Mouse (Mus musculus): Measurements from ENCODE around the gene Csnk1g1.

Csnk1g1 gene

DNA sequence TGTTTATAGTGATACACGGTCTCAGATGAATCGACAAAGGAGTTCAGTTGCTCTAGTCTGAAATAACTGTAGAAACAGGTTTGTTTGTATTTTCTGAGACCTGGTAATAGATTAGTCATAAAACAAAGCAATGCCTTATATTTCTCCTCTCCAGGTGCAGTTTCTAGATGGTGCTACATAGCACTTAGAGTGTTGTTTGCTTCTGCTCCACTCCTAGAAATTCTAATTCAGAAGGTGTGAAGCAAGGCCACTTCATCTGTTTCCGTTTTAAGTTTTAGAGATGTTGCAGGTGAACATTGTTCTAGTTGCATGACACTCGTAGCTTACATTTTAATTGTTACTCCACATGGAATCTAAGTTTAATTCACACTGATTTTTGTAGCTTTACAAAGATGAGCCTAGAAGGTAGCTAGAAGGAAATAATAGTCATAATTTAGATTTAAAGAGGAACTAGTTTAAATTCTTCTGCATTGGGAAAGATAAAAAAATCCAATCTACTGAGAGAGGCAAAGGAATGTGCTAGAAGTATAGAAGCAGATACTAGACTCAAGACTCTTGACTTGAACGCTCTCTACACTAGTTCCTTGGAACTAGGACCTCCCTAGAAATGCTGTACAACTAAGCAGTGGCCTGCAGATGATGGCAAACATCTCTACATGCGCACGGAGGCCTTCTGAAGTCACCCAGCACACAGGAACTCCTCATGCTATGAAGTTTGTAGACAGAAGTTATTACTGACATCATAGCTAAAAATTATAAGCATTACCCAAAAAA, 87.1 kb downstream of the Csnk1g1 start:
- in situ Hi-C loops (cut with MboI), result no loop called here

DNA sequence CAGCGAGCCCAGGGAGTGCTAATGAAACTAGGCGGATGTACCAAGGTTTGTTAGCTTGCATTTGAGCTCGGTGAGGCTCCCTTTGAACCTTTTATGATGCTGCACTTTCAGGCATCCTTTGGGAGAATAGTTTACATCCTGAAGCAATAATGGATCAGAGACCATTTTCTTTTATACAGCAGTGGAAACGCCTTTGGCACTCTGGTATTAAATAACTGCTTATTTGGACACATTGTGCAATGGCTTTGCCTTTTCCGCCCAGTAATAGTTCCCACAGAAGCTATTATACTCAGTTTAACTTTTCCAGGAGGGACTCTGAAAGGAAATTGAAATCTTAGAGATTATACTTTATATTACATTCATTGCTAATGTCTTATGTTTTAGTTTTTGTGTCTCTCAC, 90.2 kb downstream of the Csnk1g1 start:
- in situ Hi-C loops (cut with MboI), result no loop called here

DNA sequence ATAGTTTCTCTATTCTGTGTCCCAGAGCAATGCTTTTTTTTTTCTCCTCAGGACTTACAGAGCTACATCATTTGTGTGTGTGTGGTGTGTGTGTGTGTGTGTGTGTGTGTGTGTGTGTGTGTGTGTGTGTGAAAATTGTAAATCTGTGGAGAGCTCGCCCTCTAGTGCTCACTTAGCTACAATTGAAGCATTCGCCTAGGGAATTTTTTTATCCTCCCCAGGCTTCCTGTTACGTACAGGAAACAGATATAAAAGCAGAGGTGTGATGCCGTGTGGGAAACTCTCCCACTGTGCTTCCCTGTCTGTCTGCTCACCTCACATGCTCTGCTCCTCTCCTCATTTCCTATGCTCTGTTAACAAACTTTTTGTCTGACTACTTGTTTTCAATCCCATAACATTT, 95.7 kb downstream of the Csnk1g1 start:
- in situ Hi-C loops (cut with MboI), result no loop called here

DNA sequence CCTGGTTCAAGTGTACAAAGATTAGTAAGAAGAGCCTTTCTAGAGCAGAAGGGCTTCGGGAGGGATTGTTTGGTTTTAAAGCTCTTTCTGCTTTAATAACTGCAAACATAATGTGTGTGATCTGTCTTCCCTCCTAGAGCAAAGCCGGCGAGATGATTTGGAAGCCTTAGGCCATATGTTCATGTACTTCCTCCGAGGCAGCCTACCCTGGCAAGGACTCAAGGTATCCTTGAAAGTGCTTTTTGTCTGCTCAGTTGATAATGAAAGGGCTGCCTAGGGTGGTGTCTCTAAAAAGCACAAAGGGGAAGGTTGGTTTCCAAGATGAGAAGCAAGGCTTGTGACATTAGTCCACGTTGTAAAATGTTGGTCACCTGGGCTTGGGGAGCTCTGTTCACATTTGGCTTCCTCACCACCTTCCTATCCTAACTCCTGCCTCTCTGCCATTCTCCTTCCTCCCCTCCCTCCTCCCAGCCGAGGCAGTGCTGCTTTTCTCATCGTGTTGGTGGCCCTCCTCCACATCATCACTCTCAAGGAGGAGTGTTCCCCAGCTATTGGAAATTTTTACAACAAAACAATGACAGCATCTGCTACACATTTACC, 99.0 kb downstream of the Csnk1g1 start:
- in situ Hi-C loops (cut with MboI), result no loop called here

DNA sequence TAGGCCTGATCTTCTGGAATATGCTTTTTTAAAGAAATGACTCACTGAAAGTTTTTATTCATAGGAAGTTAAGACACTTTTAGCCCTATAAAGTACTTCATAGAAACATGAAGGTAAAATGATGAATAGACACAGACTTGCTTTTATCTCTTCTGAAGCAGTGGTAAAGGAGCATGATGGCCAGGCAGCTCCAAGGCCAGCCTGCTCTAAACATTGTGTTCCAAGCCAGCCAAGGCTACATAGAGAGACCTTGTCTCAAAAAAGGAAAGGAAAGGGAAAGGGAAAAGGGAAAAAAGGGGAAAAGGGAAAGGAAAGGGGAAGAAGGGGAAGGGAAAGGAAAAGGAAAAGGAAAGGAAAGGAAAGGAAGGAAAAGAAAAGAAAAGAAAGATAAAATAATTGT, 111.9 kb downstream of the Csnk1g1 start:
- in situ Hi-C loops (cut with MboI), result no loop called here

DNA sequence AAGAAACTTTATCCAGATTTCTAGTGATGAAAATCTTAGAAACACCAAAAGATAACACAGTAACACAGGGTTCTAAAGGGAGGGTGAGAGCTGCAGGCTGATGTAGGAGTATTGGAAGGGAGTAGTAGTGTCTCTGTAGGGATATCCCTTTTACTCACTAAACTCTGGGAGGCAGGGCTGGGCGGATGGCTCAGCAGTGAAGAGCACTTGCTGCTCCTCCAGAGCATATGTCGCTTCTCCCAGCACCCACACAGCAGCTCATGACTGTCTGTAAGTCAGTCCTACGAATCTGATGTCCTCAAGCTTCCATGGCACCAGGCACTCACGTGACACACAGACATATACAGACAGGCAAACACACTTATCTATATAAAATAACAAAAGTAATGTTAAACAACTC, 129.4 kb downstream of the Csnk1g1 start:
- in situ Hi-C loops (cut with MboI), result no loop called here

DNA sequence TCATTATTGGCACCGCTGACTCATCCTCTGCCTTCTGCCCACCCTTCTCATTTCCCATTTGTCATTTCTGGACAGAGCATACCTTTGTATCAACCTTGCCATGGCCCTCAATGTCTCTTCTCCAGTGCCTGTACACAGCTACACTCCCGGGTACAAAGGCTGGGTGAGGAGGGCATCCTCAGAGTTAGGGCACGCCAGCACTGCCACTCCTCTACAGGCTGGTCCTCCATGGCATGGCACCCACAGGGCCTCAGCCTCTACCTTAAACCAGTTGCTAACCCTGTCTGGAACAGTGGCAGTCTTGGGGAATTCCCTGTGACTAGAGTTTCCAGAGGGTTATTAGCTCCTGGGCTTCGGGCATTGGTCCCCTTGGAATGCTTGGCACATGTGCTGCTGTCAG, 129.9 kb downstream of the Csnk1g1 start:
- in situ Hi-C loops (cut with MboI), result no loop called here

DNA sequence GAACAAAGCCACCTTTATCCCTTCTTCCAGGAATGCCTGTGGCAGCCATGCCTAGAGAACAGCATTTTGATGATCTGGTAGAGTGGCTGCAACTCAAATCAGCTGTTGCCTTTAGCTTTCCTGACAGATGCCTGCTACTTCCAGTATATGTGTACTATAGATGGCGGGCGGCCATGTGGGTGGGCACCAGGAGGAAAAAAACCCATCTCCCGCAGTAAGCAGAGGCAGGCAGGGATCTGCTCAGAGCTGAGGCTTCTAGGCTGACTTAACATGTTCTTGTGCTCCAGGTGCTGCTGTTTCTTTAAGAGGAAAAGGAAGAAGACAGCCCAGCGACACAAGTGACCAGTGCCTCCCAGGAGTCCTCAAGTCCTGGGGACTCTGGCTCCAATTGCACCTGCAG, 130.6 kb downstream of the Csnk1g1 start:
- in situ Hi-C loops (cut with MboI), result no loop called here

DNA sequence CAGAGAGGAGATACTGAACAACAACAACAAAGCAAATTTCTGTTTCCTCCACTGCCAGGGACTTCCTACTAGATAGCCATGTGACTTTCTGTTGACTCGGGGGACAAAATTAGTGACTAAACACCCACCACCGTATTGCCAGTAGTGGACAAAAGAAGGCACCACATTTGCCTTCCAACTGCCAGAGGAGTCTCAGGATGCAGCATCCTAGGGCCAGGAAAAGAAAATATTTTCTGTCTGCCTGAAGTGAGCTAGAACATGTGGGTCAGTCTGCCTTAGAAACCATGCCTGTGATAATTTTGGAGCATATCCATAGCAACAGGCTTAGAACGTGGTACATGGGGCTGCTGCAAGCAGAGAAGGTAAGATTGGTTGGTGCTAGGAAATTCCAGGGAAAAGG, 132.1 kb downstream of the Csnk1g1 start:
- in situ Hi-C loops (cut with MboI), result no loop called here

DNA sequence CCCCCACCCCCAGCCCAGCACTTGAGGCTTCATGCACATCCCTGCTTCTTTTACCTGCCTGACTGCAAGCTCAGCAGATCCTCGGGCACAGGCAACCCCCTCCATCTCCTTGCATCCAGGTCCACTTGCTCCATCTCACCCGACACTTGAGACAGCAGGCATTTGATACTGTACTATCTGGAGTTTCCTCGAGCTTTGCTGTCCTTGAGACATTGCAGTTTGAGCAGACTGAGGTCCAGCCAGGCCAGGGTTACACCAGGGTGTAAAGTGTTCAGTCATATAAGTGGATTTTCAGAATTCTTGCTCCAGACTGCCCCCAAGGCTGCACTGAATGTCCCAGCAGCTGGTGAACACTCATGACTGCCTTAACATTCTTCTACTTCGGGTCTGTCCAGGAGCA, 133.6 kb downstream of the Csnk1g1 start:
- in situ Hi-C loops (cut with MboI), result no loop called here

DNA sequence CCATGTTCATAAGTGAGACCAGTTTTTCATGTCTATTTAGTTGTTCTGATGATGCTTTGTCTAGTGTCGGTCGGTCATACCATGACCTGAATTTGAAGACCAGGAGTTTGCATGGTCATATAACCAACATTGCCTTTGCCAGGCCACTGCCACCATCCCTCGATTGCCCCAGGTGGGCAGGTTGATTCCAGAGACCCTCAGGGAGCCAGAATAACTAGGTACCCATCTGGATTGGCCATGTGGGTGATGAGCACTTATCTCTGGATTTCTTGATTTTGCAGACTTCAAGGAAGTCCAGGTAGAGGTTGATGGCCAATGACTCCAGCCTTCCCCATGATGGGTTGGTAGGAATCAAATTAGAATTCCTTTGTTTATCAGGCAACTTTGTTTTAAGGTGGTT, 134.5 kb downstream of the Csnk1g1 start:
- in situ Hi-C loops (cut with MboI), result no loop called here

DNA sequence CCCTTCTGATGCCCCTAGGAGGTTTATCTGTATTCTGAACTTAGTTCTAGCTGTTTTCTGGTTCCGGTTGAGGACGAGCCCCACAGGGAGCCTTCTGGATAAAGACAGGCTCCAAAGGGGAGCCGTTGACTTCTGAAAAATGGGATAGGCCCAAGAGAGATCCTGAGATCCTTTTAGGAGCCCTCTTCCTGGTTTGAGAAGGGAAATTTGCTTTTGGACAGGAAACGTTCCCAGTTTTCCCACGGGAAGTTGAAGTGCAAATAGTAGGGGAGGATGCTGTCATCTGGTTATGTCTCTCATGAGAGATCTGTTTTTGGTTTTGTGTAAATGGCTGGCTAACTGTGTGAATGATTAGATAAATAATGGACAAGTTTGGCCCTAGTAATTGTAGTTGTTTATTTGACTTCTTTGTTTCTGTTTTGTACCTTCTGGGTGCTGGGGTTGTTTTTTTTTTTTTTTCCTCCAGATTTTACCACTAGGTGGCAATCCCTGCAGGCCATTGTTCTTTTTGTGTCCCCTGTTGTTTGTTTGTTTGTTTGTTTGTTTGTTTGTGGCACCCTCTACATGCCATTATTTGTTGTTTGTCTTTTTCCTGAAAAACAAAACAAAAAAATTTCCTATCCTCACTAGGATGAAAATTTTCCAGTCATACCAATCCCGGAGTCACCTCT, 141.3 kb downstream of the Csnk1g1 start:
- in situ Hi-C loops (cut with MboI), result no loop called here

DNA sequence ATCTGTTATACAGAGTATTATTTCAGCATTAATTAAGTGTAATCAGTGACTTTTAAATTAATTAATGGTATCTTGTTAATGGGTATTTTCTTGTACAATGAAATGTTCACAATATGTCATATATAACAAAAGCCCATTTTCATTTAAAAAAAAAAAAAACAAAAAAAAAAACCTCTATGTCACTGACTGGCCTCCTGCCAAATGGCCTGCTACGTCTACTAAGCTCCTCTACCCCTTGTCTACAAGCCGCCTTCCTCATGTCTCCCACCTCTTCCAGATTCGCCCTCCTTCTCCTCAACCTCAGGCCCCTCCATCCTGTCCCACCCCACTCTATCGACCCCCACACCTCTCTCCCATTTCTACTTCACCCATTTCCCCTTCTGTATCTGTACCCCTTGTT, 142.8 kb downstream of the Csnk1g1 start:
- in situ Hi-C loops (cut with MboI), result no loop called here

DNA sequence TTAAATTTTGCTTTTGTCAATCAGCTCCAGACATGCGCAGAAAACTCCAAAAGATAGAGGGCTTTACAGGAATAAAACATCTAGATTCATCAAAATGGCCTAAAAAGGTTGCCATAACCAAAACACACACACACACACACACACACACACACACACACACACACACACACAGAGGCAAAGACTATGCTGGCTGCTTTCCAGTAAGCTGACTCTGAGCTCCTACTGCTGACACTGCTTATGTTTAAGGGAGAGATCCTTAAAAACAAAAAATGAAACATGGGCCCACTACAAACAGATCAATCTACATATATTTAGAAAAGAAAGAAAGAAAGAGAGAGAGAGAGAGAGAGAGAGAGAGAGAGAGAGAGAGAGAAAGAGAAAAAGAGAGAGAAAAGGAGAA, 144.0 kb downstream of the Csnk1g1 start:
- in situ Hi-C loops (cut with MboI), result no loop called here

DNA sequence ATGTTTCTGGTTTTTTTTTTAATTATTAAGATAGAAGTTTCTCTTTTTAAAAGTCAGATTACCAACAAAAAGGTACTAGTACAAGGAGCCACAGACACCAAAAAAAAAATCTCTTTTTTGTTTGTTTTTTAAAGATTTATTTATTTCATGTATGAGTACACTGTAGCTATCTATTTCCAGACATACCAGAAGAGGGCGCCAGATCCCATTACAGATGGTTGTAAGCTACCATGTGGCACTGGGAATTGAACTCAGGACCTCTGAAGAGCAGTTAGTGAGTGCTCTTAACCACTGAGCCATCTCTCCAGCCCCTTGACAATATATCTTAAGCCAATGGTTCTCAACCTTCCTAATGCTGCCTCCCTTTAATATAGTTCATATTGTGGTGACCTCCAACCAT, 144.9 kb downstream of the Csnk1g1 start:
- in situ Hi-C loops (cut with MboI), result no loop called here

DNA sequence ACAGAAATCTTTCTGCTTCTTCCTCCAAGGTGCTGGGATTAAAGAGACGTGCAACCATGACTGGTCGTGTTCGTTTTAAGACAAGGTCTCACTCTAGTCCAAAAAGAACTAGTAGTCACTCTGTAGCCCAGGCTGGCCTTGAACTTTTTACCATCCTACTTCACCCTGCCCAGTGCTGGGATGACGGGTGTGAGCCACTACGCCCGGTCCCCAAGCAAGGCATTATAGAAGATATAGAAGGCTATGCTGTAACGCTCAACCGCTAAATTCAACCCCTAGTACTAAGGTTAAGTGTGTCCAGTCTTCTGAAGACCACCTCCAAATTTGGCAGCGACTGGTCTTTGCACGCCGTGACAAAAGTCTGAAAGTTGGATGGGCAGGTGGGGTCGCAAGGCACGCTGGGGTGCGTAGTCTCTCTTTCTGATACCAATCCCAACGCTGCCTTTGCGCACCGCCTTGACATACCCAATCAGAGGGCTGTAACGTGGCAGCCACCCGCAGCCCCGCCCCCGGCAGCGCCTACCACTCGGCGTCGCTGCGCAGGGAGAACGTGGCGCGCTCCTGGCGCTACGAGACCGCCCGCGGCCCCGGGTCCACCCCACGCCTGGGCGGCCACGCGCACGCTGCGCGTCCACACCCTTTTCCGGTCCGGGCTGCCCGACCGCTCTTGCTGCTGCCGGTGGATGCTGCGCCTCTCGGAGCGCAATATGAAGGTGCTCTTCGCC, 151.0 kb downstream of the Csnk1g1 start, which contains the start of gene Ppib:
Gene Ppib, plus strand, starts transcription at position 640 of the 725 bp plus-strand sequence.
- in situ Hi-C loops (cut with MboI), result no loop called here

DNA sequence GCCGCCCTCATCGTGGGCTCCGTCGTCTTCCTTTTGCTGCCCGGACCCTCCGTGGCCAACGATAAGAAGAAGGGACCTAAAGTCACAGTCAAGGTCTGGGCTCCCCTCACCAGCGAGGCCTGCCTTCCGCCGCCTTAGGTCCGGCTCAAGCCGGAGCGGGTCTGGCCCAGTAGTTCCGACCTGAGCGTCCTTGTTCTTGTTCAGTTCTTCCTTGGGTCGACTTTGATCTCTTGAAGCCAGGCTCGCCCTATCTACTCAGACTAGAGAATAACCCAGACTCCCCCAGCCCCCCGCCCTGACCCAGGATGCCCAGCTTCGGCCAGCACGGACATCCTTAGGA, 151.6 kb downstream of the Csnk1g1 start:
- in situ Hi-C loops (cut with MboI), result no loop called here

DNA sequence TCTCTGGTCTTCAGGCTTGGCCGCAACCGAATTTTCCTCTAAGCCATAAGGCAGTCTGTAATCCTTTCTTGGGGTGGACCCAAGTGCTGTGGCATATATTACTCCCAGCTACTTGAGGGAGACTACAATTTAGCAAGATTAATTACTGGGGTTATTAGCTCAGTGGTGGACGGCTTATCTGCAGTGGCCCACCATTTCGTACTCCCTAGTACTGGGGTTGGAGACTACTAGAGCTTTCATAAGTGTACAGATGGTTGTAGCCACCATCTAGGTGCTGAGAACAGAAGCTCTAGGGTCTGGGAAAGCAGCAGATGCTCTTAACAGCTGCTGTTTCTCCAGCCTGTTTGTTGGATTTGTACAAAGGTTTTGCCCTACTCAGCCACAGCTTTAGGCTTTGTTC, 152.3 kb downstream of the Csnk1g1 start:
- in situ Hi-C loops (cut with MboI), result no loop called here

DNA sequence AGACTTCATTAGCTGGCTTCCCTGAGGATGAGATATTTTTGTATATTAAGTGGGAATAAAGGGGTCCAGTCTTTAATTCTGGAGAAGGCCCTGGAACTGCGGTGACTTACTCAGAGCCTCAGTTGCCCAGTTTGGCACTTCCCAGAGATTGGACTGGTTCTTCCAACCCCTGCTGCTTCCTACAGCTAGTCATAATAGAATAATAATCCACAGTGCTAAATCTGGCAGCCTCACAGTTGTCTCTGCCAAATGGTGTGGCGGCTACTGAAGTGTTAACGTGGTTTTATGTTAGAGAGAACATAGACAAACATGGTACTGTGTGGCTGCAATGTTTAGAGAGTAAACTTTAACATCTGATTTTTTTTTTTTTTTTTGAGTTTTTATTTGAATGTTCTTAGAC, 152.9 kb downstream of the Csnk1g1 start:
- in situ Hi-C loops (cut with MboI), result no loop called here

DNA sequence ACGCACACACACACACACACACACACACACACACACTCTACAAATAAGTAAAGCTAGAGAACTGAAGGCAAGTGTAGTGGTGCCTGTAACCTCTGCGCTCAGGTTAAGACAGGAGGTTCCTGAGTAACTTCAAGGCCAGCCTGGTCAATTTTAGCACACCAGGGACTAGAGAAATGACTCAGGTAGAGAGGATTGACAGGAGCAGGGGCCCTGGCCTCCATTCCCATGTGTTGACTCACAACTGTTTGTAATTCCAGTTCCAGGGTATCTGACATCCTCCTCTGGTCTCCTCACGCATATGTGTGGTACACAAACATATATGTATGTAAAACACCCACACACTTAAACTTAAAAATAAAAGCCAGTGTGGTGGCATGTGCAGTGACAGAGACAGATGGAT, 154.7 kb downstream of the Csnk1g1 start:
- in situ Hi-C loops (cut with MboI), result no loop called here

DNA sequence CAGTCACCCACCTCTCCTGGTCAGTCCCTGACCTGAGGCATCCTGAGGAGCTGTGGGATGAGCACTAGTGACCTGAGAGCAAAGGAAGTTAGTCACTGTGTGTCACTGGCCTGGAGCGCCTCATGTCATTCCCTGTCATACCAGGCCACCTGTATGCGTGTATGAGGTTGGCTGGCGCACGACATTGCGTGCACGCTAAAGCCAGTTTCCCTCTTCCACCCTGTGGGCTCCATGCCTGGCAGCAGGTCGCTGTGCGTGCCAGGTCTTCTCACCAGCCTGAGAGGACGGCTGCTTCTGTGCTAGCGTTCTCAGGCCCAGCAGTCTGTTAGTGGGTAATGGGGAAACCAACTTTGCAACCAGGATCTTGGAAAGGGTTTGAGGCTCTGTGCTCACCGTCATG, 155.6 kb downstream of the Csnk1g1 start:
- in situ Hi-C loops (cut with MboI), result no loop called here

DNA sequence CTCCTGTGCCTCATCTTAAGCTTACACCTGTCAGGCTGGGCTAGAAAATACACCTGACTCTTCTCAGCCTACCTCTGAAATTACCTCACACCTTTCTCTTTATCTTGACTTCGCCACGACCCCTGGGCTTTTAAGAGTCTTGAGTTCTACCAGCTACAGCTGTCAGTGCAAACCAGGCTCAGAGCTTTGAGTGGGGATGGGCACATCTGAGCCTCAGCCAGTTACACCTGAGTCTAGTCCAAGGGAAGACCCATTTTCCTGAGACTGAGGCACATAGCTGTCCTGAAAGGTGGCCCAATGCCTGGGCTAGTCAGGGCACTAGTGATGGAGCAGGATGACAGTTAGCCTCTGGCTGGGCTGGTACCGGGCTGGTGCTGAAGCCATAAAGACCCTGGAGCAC, 158.1 kb downstream of the Csnk1g1 start:
- in situ Hi-C loops (cut with MboI), result no loop called here

DNA sequence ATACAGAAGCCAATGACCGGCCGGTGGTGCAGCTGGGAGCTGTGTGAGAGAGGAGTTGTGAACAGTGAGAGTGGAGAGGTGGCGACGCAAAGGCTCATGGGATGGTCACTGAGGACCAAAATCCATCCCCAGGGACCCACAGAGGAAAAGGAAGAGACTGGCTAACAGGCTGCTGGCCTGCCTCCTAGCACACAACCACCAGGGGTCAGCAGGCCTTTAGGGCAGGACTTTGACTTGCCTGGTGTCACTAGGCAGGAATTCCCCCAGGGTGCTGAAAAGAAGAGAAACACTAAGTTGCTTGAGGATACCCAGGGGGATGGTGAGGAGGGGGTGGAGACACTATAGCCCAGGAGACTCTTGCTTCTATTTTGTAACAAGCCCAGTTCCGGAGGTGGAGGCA, 158.8 kb downstream of the Csnk1g1 start:
- in situ Hi-C loops (cut with MboI), result no loop called here

Measured in mature B cell (primary cell).